Mouse (Mus musculus) adrenal gland, postnatal 14 days (tissue): ENCODE data around the gene Ptprcap. TPM values are rescaled to one million over a fixed set of nuclear protein-coding genes. Genes with fewer than 3 reads are reported as not detected.
"Not testable (repeated sequence)": the region's sequence is repeated elsewhere in the genome, so short reads cannot be mapped to it uniquely, and the experiment has no call there.

Experiments
- DNase-seq: peaks from one replicate; pipeline ENCODE4 v3.0.0; 2021; ENCODE audit warnings: mixed read lengths
- long read RNA-seq, 2 experiments: library from polyadenylated mRNA; stranded (forward); transcript quantifications; one replicate each; pipeline ENCODE4 v2.0.0; 2021
- total RNA-seq: library from RNA; stranded (reverse); gene quantifications from 2 replicates; pipeline ENCODE4 v1.2.3, GENCODE M21; 2021

Ptprcap gene
- total RNA-seq = 4.4 and 27.5 TPM in 2 replicates
- long read RNA-seq, experiment 1, transcript Ptprcap-201 (2 exons, 927 nt) = major isoform, 5 of 5 reads
- long read RNA-seq, experiment 1, partial matches to known transcripts = 0 of 5 reads
- long read RNA-seq, experiment 1, other reads (novel, unspliced or antisense) = 0 of 5 reads
- long read RNA-seq, experiment 2, partial matches to known transcripts = 0 of 2 reads
- long read RNA-seq, experiment 2, other reads (novel, unspliced or antisense) = 2 of 2 reads

DNA sequence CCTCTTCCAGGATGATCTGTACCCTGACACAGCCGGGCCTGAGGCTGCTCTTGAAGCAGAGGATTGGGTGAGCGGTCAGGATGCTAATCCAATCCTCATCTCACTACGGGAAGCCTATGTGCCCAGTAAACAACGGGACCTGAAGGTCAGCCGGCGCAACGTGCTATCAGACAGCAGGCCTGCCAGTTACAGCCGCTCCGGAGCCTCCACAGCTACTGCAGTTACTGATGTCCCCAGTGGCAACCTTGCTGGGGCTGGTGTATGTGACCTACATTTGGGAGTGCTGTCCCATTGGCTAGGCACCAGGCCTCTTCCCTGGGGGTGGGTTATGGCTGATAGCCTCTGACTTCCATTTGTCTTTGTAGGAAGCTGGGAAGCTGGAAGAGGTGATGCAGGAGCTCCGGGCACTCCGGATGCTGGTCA is at the start of gene Ptprcap:
TSS of gene Ptprcap (plus strand) at position 373 of the 423 bp plus-strand sequence.
- DNase-seq = peak; percentile 67

DNA sequence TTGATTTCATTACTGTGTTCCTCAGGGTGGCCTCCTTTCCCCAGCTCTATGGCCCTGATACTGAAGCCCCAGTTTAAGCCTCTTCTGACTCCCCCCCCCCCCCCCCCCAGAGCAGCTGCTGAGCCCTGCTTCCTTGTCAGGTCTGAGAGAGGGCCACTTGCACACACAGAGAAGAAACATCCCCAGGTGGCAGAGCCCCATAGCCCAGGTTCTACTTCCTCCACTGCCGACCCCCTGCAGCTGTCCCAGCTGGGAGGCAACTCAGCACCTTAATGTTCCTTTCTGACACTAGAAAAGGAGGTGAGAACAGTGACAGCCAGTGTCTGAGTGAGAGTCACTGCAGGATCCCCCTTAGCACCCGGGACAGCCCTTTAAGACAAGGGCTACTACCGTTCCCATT is 49.6 kb upstream of the Ptprcap start:
- no peak for DNase-seq

DNA sequence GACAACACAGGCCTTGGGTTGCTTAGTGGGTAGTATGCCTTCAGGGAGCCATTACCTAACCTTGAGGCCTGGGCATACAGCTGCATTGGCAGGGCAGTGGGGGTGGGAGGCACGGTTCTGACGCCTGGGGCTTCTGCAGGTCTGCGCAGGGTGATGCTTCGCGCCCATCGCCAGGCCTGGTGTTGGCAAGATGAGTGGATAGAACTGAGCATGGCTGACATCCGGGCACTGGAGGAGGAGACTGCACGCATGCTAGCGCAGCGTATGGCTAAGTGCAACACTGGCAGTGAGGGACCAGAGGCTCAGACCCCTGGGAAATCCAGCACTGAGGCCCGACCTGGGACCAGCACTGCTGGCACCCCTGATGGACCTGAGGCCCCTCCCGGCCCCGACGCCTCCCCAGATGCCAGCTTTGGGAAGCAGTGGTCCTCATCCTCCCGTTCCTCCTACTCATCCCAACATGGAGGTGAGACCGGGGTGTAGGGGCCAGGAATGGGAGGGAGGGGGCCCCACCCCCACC is 48.7 kb upstream of the Ptprcap start:
- DNase-seq = no peak

DNA sequence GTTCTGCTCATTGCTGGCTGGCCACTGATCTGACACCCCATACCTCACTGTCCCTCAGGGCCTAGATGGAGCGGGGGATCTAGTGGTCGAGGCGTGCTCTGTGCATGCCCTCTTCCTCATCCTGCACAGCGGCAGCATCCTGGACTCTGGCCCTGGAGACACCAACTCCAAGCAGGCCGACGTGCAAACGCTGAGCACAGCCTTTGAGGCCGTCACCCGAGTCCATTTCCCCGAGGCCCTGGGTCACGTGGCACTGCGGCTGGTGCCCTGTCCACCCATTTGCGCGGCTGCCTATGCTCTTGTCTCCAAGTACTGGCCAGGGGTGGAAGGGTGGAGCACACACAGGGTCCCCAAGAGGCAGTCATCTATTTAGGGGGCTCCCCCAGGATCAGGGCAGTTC is 46.8 kb upstream of the Ptprcap start:
- no peak for DNase-seq

DNA sequence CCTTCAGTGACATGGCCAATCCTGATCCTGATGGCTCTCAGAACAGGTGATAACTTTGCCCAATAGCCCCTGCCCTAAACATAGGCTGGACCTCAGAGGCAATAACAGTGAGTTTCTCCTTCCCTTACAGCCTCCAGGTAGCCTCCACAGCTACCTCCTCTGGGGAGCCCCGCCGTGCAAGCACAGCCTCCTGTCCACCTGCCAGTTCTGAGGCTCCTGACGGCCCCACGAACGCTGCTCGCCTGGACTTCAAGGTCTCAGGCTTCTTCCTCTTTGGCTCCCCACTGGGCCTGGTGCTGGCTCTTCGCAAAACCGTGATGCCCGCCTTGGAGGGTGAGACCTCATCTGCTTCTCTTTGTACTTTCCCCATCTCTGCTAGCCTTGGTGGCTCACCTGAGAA is 44.9 kb upstream of the Ptprcap start:
- DNase-seq = no peak

DNA sequence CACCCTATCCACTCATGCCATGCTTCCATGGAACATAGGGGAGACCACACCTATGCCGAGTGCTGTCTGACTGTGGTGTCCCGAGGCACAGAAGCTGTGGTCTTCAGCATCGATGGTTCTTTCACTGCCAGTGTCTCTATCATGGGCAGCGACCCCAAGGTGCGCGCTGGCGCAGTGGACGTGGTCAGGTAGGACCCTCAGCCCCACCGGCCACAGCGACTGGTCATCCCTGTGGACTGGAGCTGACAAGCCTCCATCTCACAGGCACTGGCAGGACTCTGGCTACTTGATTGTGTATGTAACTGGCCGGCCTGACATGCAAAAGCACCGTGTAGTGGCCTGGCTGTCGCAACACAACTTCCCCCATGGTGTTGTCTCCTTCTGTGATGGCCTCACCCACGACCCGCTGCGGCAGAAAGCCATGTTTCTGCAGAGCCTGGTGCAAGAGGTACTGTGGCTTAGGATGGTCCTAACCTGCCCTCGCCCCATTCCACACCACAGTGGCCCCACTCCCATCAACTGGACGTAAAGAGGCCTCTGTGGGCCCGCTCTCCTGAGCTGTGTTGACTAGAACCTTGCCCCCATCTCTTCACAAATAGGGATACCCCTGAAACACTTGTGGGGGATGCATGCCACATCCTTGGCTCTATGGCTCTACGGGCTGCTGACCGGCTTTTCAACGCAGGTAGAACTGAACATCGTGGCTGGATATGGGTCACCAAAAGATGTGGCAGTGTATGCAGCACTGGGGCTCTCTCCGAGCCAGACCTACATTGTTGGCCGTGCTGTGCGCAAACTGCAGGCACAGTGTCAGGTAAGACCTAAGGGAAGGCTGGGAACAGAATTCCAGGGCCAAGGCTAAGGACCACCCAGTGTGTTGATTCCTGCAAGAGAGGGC is 41.1 kb upstream of the Ptprcap start:
- no peak for DNase-seq

DNA sequence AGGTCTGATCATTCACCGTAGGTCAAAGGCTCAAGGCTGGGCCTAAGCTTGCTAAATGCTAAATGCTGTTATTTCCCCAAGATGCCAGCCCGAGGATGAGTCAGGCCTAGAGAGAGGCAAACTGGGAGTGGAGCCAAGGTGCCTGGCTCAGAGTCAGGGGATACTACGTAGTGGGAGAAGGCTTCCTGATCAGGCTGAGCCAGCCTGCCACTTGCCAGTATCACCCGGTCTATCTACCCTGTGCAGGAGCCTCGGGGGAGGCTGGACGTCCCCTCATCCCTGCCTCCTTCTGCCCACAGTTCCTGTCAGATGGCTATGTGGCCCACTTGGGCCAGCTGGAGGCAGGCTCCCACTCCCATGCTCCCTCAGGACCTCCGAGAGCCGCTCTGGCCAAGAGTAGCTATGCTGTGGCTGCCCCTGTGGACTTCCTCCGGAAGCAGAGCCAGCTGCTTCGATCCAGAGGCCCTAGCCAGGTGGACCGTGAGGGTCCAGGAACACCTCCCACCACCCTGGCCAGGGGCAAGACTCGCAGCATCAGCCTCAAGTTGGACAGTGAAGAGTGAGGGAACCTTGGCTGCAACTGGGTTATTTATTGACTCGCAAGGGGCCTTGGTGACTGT is 40.1 kb upstream of the Ptprcap start:
- peak; percentile 98 for DNase-seq

DNA sequence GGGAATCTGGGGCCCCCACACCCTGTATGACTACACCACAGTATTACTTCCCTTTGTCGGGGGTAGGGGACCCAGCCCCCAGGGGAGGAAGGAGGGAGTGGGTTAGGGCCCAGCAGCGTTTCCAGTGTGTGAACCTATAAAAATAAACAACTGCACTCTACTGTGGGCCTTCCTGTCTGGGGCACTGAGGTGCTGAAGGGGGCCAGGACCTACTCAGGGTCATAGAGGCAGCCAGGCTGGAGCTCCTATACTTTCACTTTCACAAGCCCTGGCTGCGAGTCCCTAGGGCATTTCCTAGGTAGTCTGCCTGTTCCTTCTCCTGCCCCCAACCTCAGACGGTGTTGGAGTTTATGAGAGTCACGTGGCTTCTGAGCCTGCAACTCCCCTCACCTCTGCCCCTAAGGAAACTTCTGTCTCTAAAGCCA is 39.6 kb upstream of the Ptprcap start:
- peak; percentile 65 for DNase-seq

DNA sequence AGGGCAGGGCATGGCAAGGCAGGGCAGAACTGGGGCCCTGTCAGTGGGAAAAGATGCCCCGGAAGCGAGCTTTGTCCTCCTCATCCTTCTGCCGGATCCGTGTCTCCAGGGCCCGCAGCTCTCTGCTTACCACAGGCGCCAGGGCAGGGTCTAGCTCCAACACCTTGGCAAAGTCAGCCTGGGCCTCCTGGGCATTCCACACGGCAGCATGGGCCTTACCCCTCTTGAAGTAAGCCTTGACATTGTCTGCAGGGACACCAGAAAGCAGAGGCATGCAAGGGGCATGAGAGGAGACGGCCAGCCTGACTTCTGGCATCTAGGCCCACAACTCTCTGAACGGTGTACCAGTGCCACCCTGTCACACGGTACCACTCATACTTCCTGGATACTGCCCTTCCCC is 38.9 kb upstream of the Ptprcap start:
- DNase-seq = no peak

DNA sequence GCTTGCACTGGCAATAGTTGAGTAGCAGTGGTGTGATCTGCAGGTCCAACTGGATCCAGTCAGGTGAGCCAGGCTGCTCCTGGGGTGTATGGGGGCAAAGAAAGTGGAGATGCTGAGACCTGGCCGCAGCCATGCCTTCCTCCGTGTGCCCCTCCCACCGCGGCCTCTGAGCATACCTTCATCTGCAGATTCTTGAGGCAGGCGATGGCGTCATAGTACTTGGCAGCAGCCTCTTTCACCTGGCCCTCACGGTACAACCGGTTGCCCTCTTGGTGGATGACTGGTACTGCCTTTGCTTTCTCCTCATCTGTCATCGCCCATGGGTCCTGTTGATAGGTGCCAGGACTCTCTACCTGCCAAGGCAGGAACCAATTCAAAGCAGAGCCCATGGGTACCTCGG is 38.3 kb upstream of the Ptprcap start:
- no peak for DNase-seq

DNA sequence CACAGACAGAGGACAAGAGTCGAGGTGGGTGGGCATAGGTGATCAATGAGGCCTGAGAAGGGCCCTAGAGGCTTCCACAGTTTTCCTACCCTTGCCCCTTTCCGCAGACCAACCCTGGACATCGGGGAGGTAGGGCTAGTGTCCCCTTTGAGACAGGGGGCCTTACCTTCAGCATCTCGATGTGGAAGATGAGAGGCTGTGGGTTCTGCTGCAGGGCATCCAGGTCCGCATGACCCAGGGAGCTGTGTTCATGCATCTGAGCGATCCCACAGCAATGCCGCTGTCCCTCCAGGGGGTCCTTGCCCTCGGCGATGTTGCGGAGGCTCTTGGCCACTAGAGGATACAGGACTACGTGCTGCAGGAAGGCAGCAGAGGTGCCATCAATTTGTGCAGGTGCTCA is 37.6 kb upstream of the Ptprcap start:
- no peak for DNase-seq

DNA sequence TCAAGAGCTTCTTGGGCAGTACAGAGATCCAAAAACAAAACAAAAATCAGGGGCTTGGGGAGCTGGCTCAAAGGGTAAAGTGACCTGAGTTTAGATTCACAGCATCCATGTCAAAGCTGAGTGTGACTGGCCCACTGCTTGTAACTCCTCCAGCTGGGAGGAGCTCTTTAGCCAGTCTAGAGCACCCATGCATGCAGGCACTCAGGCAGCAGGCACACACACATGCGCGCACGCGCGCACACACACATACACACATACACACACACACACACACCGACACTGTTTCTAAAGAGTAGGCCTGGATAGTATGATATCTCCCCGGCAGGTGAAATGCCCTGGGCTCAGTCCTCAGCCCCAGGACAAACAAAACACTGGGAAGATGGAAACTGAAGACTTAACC is 36.4 kb upstream of the Ptprcap start:
- no peak for DNase-seq

DNA sequence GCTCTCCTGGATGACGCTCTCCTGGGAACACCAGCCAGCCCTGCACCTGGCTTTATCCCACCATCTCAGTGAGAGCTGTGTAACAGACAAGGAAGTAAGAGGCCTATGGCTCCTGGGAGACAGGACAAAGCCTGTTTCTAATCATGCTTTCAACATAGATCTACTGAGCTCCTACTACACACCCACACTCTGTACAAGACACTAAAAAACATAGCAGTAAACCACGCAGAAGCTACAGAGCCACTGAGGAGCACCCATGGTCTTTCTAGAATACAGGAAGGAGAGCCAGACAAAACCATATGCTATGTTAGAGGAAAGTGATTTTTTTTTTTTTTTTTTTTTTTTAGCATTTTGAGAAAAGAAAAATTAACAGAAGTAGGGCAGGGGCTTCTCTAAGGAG is 35.1 kb upstream of the Ptprcap start:
- DNase-seq = no peak

DNA sequence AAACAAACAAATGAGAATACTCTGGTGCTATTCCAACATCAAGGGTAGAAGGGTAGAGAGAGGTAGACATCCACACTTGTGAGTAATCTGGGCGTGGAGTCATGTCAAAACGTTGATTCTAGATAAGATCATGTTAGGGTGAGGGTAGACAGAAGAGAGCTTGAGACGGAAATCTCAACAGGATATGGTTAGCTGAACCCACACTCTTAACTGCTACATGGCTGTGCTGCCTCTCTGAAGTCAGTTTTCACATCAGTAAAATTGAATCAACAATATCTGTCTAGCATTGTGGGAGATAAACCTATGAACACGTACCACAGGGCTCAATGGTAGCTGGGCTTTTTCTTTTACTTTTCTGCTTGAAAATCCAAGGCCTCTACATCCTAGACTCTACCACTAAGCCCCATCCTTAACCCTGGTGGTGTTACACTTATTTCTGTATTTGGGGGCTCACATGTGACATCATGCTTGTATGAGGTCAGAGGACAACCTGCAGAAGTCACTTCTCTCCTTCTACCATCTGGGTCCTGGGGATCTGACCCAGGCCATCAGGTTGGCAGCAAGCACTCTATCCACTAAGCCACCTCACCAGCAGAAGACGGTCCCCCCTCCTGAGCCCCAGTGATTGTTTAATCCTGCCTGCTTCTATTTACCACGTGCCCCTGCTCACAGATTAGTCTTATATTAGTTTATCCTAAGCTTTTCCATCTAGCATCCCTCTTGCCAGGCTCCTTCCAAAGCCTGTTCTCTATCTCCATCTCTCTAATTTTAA is 33.5 kb upstream of the Ptprcap start:
- DNase-seq = no peak

DNA sequence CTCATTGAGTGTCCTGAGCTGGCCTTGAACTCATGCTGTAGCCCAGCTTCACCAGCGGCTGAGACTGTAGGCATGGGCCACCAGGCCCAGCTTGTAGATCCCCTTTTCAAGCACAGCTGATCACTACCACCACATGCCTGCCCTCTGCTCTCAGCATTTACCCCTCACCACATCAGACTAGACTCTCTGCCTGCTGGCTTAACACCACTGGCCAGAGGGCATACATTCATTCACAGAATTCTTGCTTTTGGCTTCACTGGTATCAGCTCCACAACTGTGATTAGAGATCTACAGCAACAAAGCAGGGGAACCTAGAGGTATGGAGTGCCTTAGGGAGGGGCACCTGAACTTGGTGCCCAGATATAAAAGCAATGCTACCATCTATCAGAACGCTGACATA is 32.9 kb upstream of the Ptprcap start:
- no peak for DNase-seq

DNA sequence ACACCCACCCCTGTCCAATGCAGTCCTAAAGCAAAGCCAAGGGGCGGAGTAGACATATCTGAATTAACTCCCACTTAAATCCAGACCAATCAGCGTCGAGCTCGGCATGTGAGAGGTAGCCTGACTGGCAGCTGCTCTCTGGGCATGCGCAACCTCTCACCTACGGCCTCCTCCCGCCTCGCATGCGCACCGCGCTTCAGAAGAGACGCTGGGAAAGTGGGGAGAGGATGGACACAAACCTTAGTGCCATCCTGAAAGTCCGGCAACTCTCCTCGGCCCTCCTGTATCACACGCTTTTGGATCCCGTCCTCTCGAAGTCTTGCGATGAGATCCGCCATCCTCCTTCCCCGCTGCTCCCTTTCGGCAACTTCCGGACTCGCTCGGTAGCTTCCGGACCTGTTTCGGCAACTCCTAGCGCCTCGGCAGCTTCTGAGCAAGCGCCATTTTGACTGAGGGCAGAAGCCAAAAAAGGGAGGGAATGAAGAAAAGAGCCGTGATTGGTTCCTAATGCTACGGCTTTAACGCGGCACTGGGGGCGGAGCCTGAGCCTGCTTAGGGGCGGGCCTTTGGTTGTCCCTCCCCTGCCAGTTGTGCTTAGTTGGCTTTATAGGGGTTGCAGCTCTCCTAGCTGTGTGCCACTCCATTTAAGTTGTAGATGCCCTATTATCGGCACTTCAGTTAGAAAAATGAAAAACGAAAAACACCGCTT is 32.2 kb upstream of the Ptprcap start:
- DNase-seq = peak; percentile 99

DNA sequence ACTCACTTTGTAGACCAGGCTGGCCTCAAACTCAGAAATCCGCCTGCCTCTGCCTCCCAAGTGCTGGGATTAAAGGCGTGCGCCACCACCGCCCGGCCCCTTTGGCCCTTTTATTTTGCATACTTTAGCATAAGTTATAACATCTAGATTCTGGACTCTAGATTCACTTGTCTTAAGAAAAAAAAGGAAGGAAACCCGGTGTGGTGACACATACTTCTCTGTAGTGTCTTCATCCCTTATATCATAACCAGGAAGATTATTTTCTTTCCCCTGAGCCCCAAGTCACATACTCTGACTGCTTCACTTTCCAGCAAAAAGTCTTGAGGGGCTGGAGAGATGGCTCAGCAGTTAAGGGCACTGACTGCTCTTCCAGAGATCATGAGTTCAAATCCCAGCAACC is 31.5 kb upstream of the Ptprcap start:
- not testable (repeated sequence) for DNase-seq

DNA sequence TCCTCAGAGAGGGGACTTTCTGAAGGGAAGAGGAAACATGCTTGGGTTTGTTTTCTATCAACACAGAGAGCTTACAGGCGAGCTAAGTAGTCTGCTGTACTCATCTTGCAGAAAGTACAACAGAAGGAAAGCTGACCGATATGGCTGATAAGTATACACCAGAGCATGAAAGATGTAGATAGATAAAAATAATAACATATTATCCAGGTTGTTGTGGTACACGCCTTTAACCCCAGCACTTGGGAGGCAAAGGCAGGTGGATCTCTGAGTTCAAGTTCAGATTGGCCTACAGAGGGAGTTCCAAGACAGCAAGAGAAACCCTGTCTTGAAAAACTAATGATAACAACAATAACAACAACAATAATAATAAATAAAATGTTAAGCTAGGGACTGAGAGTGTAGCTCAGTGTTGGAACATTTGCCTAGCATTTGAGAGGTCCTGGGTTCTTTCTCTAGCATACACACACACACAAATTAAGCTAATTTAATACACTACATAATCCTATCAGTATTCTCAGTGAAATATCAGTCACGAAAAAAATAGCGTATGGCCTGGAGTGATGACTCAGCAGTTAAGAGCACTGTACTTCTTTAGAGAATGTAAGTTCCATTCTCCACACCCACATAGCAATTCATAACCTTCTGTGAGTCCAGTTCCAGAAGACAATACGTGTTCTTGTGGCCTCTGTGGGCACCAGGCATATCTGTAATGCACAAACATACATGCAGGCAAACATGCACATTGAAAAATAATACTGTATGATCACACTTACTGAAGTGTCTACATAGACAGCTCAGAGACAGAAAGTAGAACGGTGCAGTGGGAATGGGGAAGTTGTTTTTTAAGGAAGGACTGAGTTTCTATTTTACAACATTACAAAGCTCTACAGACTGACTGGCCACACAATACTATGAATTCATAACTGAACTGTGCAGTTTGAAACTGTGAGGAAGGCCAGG is 30.7 kb upstream of the Ptprcap start:
- DNase-seq = no peak

DNA sequence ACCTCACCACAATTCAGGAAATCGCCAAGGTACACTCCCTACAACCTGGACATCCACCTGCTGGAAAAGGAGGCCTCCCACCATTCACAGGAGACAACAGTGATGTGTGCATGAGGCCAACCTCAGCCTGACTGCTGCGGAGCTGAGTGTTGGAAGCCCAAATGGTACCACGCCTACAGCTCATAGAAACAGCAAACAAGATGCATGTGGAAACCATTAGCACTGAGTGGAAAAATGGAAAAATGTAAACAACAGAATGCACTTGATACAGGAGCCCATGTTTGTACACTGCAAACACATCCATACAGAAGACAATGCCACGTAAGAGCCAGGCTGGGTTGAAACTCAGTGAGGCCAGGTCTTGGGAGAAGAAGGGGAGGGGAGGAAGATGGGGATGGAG is 29.0 kb upstream of the Ptprcap start:
- DNase-seq = no peak

DNA sequence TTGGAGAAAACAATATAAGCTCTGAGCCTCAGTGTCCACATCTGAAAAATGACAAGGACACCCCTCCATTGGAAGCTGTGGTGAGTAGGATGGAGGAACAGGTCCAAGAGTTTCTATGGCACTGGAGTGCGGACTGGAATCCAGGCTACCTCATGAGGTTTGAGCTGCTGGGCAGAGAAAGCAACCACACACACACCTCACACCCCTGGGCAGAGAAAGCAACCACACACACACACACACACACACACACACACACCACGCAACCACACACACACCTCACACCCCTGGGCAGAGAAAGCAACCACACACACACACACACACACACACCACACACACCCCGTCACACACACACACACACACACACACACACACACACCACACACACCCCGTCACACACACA is 28.1 kb upstream of the Ptprcap start:
- DNase-seq = not testable (repeated sequence)
